Mouse (Mus musculus) layer of hippocampus, postnatal 36 days (tissue): Measurements from ENCODE around the gene Zfp988. TPM values are rescaled to one million over a fixed set of nuclear protein-coding genes. Genes with fewer than 3 reads are reported as not detected.
"Not testable (repeated sequence)": the region's sequence is repeated elsewhere in the genome, so short reads cannot be mapped to it uniquely, and the experiment has no call there.

ENCODE experiments used
- DNase-seq, 2 experiments: peaks; one replicate each; pipeline ENCODE4 v3.0.0; 2022
- total RNA-seq, 2 experiments: library from RNA; stranded (reverse); gene quantifications; 2 replicates each; pipeline ENCODE4 v1.2.3; 2021

Gene Zfp988
- total RNA-seq, 2 experiments from 2014 or later: 0.20 TPM

- not testable (repeated sequence) for DNase-seq
These were observed 37.8 kb downstream of the Zfp988 start for GRCm38 (mm10) chr4:147343042-147343908.

DNA sequence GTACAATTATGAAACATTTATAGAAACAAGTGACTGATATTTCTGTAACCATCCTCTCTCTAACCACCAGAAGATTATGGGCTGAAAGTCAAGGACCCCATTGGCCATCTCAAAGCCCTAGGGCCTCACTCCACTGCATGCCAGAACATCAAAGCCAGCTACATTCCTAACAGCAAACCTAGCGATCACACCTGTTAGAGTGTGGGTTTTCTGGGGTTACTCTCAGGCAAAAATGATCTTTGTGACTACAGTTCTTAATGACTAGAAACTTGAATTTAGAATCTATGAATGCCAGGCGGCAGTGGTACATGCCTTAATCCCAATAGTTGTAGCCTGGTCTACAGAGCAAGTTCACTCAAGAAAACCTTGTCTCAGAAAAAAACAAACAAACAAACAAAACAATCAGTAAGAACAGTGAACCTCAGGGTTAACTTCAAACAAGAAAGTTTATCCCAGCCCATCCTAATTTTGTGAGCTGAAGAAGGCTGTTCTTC, 39.6 kb downstream of the Zfp988 start:
- not testable (repeated sequence) for DNase-seq

DNA sequence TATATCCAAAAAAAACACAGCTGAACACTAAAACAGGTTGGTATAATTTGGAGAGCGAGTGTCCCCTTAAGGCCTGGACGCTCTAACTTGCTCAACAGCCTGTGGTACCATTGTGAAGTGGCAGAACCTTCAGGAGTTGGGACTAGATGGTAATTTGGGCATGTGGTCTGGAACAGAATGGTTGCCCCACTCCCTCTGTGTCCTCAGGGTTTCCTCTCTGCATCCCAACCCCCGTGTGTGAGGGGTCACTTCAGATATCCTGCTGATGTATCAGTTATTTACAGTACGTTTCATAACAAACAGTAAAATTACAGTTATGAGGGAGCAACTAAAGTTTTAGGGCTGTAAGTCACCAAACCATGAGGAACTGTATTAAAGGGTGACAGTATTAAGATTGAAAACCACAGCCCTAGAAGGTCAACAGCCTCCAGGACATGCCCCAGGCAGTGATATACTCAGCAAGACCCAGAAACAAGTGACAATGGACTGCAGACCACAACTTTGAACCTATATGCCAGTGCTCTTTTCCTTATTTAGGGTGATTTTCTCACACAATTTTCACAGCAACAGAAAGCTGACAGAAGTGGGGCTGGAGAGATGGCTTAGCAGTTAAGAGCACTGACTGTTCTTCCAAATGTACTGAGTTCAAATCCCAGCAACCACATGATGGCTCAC, 41.0 kb downstream of the Zfp988 start:
- not testable (repeated sequence) for DNase-seq

- not testable (repeated sequence) for DNase-seq
These were observed 41.8 kb downstream of the Zfp988 start for GRCm38 (mm10) chr4:147347300-147347699.

- not testable (repeated sequence) for DNase-seq
These were observed 42.4 kb downstream of the Zfp988 start for GRCm38 (mm10) chr4:147347880-147348279.

- DNase-seq: not testable (repeated sequence)
These were observed 42.9 kb downstream of the Zfp988 start for GRCm38 (mm10) chr4:147348401-147348800.

GRCm38 (mm10) chr4:147348906-147349686, 43.6 kb downstream of the Zfp988 start:
- DNase-seq: not testable (repeated sequence)

DNA sequence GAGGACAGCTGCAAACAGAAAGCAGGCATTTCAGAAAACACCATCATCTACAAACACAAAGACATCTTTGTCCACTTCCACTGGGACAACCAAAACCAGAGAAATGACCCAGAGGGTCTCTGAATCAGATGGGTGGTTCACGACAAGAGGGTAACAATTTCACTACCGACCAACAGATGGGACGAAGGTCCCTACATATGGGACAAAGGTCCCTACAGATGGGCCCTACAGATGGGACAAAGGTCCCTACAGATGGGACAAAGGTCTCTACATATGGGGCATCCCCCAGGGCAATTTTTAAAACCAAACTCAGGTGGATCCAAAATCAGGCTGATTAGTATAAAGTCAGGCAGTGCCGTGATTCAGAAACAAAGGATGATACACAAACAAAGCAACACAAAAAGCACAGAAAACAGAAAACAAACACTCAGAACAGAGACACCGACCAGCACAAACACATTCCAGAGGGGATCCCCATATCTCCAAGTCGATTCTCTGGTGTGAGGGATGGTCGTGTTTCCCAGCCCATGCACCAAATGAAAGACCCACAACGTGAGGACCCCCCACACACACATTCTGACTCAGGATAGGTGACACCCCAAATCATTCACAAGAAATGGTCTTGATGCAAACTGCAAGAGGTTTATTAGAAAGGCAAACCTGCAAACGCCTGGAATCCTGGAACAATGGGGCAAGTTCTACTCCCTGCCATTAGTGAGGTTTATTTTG, 44.4 kb downstream of the Zfp988 start:
- DNase-seq: not testable (repeated sequence)

GRCm38 (mm10) chr4:147350541-147350940, 45.1 kb downstream of the Zfp988 start:
- not testable (repeated sequence) for DNase-seq

DNA sequence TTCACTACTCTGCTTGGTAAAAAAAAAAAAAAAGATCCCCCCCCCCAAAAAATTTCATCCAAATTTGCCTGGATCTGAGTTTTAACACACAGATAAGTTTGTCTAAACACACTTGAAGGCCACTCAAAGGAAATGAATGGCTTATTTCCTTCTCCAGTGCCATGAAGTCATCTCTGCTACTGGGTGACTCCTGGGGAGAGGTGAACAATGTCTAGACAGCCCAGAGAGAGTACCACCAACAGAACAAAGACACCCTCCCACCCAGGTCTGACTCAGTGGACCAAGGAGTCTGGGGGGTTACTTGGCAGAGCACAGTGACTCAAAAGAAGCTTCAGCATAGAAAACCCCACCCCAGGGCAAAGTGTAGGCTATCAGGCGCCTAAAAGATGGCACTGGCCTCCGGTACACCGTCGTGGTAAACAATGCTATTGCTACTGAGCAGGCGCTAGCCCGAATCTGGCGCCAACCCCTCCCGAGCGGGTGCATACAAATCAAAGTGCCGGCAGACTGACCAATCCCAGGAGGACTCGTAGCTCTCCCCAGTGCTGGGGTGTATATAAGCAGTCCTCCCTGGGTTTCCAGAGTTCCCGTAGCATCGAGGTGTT, 46.0 kb downstream of the Zfp988 start:
- DNase-seq: not testable (repeated sequence)

DNA sequence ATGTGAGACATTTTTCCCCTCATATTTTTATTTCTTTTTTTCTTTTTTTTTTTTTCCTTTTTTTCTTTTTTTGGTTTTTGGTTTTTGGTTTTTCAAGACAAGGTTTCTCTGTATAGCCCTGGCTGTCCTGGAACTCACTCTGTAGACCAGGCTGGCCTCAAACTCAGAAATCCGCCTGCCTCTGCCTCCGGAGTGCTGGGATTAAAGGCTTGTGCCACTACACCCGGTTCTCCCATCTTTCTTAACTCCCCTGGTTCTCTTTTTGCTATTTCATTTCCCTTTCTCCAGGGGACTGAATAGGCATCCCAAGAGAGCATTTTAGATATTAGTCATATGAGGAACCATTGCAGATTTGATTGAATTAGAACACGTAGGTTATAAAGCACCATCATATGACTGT, 48.2 kb downstream of the Zfp988 start:
- DNase-seq: not testable (repeated sequence)

DNA sequence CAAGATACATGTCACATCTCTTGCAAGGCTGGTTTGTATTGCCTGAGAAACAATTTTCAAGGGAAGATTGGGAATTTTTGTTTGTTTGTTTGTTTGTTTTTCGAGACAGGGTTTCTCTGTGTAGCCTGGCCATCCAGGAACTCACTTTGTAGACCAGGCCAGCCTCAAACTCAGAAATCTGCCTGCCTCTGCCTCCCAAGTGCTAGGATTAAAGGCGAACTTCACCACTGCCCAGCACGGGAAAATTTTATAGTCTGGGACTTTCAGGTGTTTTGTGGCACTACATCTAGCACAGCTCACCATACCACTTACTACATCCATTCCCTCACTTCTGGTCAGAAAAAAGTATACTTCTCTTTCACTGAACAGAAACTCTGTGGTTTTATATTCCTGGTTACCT, 50.6 kb downstream of the Zfp988 start:
- DNase-seq: not testable (repeated sequence)

DNA sequence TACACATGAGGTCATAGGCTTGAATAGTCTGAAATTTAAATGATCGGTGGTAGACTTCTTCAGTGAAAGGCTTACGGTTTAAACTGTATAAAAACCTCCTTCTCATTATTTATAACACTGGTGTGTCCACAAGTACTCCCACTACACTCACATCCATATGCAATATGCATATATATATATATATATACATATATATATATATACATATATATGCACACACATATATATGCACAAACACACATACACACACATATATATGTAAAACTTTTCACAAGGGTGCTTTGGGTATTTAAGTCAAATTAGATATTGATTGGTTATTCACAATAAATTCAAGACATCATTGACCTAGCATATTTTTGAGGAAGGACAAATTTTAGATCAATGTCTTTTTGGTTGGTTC, 51.7 kb downstream of the Zfp988 start:
- DNase-seq: not testable (repeated sequence)

GRCm38 (mm10) chr4:147361003-147361402, 55.5 kb downstream of the Zfp988 start, which contains the start of gene Zfp978:
Zfp978 (plus strand) TSS chr4:147361303.
- not testable (repeated sequence) for DNase-seq

GRCm38 (mm10) chr4:147361872-147362271, 56.4 kb downstream of the Zfp988 start:
- DNase-seq: not testable (repeated sequence)

DNA sequence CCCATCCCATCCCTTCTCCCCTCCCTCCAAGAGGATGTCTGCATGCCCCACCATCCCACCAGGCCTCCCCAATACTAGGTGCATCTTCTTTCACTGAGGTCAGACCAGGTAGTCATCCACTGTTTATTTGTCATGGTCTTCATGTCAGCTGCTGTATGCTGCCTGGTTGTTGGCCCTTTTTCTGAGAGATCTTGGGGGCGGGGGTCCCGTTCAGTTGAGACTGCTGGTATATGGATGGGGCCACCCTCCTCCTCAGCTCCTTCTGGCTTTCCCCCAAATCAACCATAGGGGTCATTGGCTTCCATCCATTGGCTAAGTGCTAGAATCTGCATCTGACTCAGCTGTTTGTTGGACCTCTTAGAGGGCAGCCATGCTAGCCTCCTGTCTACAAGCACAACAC, 64.1 kb downstream of the Zfp988 start:
- not testable (repeated sequence) for DNase-seq

DNA sequence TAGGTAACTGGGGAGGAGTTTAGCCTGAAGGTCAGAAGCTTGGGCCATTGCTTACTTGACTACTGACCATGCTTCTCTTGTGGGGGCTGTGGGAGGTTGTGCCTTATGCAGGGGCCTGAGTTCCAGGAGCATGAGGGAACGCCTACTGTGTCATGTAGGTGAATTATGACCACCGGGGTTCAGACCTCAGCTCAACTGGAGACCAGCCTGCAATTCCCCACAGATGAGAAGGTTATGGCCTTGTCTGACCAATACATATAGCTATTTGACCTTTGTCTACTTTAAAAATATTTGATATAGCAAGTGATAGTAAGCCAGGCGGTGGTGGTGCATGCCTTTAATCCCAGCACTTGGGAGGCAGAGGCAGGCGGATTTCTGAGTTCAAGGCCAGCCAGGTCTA, 77.7 kb downstream of the Zfp988 start:
- DNase-seq: not testable (repeated sequence)
